Mouse (Mus musculus) limb, embryonic 14.5 days (tissue): ENCODE measurements around the gene Ccdc63. TPM values are rescaled to one million over a fixed set of nuclear protein-coding genes. Genes with fewer than 3 reads are reported as not detected.
A peak's percentile ranks its signal among the peaks of the same experiment; 100 is the strongest.

Experiments used
- ATAC-seq: fragments of 200-750 bp; cut with Nextera tagmentation; 2 replicates; pipeline ENCODE4 v1.8.0; 2017; ENCODE audit warnings: low read depth, moderate number of reproducible peaks, moderate TSS enrichment; ENCODE audit not compliant: low FRiP score
- DNase-seq: peaks from one replicate; pipeline ENCODE4 v3.0.0-alpha.2; 2015; ENCODE audit warnings: low spot score
- H3K27ac ChIP-seq: fragments of 300-500 bp; sonication (generic); replicated peaks from 2 replicates; pipeline ENCODE4 v1.5.1; 2014; ENCODE audit warnings: low read depth, mild to moderate bottlenecking, low read length, moderate library complexity, mixed read lengths
- H3K27me3 ChIP-seq: fragments of 300-500 bp; sonication (generic); 2 replicates; pipeline ENCODE4 v1.6.1; 2014; ENCODE audit warnings: low read length, mixed read lengths; ENCODE audit not compliant: control insufficient read depth, insufficient read depth
- H3K36me3 ChIP-seq: fragments of 300-500 bp; sonication (generic); 2 replicates; pipeline ENCODE4 v1.6.1; 2014; ENCODE audit warnings: mild to moderate bottlenecking, low read length, moderate library complexity, mixed read lengths; ENCODE audit not compliant: control insufficient read depth, insufficient read depth
- H3K4me1 ChIP-seq: fragments of 300-500 bp; sonication (generic); 2 replicates; pipeline ENCODE4 v1.6.1; 2014; ENCODE audit warnings: antibody characterized with exemption, low read length, mixed read lengths; ENCODE audit not compliant: control insufficient read depth, insufficient read depth
- H3K4me2 ChIP-seq: fragments of 300-500 bp; sonication (generic); replicated peaks from 2 replicates; pipeline ENCODE4 v1.6.1; 2014; ENCODE audit warnings: low read depth, mild to moderate bottlenecking, low read length, moderate library complexity; ENCODE audit not compliant: severe bottlenecking
- H3K4me3 ChIP-seq: fragments of 300-500 bp; sonication (generic); replicated peaks from 2 replicates; pipeline ENCODE4 v1.5.1; 2014; ENCODE audit warnings: low read length
- H3K9ac ChIP-seq: fragments of 300-500 bp; sonication (generic); 2 replicates; pipeline ENCODE4 v1.6.1; 2014; ENCODE audit warnings: mild to moderate bottlenecking, low read depth, low read length, moderate library complexity; ENCODE audit not compliant: severe bottlenecking
- H3K9me3 ChIP-seq: fragments of 300-500 bp; sonication (generic); 2 replicates; pipeline ENCODE4 v1.6.1; 2016; ENCODE audit warnings: low read length; ENCODE audit not compliant: control insufficient read depth
- POLR2A ChIP-seq: fragments of 200-500 bp; IDR thresholded peaks from 2 replicates; pipeline ENCODE4 v1.8.0; 2012; ENCODE audit warnings: inconsistent platforms, mild to moderate bottlenecking, moderate library complexity, borderline replicate concordance; ENCODE audit not compliant: insufficient read depth, insufficient read length; ENCODE audit errors: extremely low read depth
- WGBS: fragments of 180-500 bp; shearing (Covaris S2); extraction: QIAGEN DNeasy Blood & Tissue Kit; methylation state at CpG from one replicate; pipeline ENCODE4 v1.1.7; 2014; 5-methylcytosine and 5-hydroxymethylcytosine counted together
- polyA plus RNA-seq, 2 experiments: library from polyadenylated mRNA; depleted of rRNA in 1 of 2; stranded (reverse) in 1 of 2; unstranded in 1 of 2; fragments of >200 nt; fragmentation: Nextera tagmentation in 1 of 2; extraction: Ambion mirVana in 1 of 2; gene quantifications; 2 replicates each; pipeline versions ENCODE4 v1.2.1 to v1.2.3; 2012 to 2014

Ccdc63 gene
- polyA plus RNA-seq, 2 experiments: 0.21 TPM; not detected in 1

DNA sequence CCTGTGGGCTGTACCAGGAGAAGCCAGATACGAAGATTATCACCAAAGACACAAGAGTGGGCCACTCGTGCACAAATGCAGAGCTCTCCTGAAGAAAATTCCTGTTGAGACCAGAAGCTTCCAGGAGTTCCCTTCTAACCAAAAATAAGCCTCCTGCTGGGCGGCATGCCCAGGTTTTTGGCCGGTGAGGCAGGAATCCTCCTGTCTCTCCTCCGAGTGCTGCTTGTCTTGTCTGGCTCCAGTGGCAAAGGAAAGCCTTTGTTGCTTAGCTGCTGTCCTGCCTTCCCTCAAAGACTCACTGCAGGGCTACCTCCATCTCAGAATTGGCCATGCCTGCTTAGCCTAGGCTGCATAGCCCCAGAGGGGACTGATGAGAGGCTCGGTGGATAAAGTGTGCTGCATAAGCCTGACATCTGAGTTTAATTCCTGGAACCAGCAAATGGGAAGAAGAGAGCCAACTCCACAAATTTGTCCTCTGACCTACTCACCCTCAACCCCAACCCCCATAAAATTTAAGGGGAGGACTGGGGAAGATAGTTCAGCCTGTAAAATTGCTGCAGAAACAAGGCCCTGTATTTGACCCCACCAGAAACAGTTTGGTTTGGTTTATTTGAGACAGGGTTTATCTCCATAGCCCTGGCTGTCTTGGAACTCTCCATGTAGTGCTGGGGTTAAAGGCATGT, 24.8 kb upstream of the Ccdc63 start:
- 57% methylated on average over 6 of the region's 6 CpGs for WGBS
- TF ChIP-seq POLR2A: no peak
- H3K9ac ChIP-seq: no peak overlapping the region
- DNase-seq (no peak), ATAC-seq (no peak)
- H3K9me3 ChIP-seq: no peaks in the 10 kb centered on the region
- no peak overlapping the region for H3K4me3 ChIP-seq
- H3K4me1 ChIP-seq: peaks cover 31% of the 10 kb centered on the region
- 0 out of 2 replicates have a peak overlapping the region, but pooled peaks have one; percentile 34 for H3K27ac ChIP-seq
- no peak overlapping the region for H3K4me2 ChIP-seq
- no peaks in the 10 kb centered on the region for H3K27me3 ChIP-seq
- peaks cover 92% of the 10 kb centered on the region for H3K36me3 ChIP-seq

DNA sequence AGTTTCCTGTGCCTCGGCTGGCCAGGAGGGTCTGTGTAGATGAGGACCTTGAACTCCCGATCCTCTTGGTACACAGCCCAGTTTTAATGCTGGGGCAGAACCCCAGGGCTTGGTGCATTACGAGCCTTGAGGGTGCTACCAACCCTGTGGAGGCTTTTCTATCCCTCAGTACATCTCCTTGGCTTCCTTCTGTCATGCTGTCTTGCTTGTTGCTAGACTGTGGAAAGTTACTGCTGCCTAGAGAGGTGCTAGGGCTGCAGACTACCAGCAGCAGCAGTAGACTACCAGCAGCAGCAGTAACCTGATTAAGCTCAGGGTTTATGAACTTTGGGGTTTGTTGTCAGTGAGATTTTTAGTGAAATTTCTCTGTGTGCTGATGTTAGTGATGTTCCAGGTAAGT, 23.4 kb upstream of the Ccdc63 start:
- H3K4me3 ChIP-seq: no peak overlapping the region
- 65% methylated on average over 3 of the region's 3 CpGs for WGBS
- H3K27me3 ChIP-seq: no peaks in the 10 kb centered on the region

DNA sequence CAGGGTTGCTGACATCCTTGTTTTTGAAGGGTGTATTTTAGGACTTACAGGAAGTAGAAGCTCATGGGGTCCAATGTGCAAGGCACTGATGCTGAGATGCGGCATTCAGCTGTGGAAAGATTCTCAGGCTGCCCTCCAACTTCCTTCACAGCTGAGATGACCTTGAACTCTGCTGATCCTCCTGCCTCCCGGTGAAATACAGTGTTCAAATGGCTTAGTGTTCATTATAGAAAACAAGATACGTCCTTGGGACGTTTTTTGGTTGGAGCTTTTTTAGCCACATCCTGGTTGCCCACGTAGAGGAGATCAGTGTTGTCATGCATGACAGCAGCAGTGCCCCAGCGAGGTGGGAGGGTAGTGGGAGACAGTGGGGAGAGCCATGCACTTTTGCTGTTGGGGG, 22.6 kb upstream of the Ccdc63 start:
- Histone ChIP-seq H3K4me1 (peaks cover 42% of the 10 kb centered on the region), H3K9me3 (no peaks in the 10 kb centered on the region), H3K9ac (no peak overlapping the region), H3K27me3 (no peaks in the 10 kb centered on the region), H3K4me2 (0 out of 2 replicates have a peak overlapping the region, but pooled peaks have one; percentile 1), H3K4me3 (no peak overlapping the region), H3K27ac (no peak overlapping the region), H3K36me3 (peaks cover 77% of the 10 kb centered on the region)
- 69% methylated on average over 6 of the region's 6 CpGs for WGBS
- ATAC-seq (no peak), DNase-seq (no peak)
- no peak for TF ChIP-seq POLR2A

More for the DNA sequence above, 23.4 kb upstream of the Ccdc63 start:
- TF ChIP-seq POLR2A: no peak
- DNase-seq: no peak
- Histone ChIP-seq H3K36me3 (peaks cover 84% of the 10 kb centered on the region), H3K4me2 (no peak overlapping the region), H3K27ac (no peak overlapping the region), H3K4me1 (peaks cover 42% of the 10 kb centered on the region), H3K9ac (no peak overlapping the region), H3K9me3 (no peaks in the 10 kb centered on the region)
- ATAC-seq: no peak

DNA sequence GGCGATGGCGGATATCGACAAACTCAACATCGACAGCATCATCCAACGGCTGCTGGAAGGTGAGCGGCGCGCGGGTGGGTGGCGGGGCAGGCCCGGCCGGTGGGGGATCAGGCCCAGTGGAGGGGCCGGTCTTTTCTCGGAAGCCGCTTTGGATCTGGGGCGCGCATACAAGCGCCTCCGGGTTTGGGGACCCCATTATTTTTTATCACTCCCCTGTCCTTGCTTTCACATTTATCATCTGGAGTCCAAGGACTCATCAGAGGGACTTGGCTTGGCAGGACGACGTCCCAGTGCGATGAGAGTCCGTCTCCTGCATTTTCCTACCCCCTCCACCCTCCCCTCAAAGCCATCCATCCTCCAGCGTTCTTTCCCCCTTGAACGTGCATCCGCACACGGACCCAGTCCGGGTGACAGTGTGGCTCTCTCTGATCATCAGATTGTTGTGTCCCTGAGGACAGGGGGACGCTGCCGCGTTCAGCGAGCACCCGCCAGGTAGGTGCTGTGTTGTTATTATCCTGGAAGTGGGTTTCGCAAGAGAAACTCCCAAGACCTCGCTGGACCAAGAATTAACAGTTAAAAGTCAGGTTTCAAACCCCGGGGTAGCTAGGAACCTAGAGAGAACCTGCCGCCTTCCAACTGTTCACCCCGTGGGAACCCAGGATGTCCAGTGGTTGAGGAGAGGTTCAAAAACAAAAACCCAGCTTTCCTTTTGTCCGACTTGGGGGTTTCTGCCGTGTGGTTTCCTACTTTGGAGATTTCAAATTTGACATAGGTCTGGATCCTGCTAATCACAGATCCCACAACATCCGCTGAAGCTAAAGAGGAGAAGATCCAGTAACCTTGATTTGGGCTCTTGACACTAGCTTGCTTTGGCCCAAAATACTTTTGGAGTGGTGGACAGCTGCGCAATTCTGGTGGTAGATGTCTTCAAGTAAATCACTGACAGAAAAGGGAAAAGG, 18.2 kb upstream of the Ccdc63 start:
- H3K4me1 ChIP-seq: peaks cover 44% of the 10 kb centered on the region
- DNase-seq: no peak
- H3K27ac ChIP-seq: peak overlapping the region; percentile 79
- no peaks in the 10 kb centered on the region for H3K9me3 ChIP-seq
- TF ChIP-seq POLR2A: no peak
- peaks cover 35% of the 10 kb centered on the region for H3K36me3 ChIP-seq
- H3K4me3 ChIP-seq: peak overlapping the region; percentile 84
- peak overlapping the region; percentile 95 for H3K9ac ChIP-seq
- WGBS: 3% methylated on average over 39 of the region's 42 CpGs
- H3K27me3 ChIP-seq: no peaks in the 10 kb centered on the region
- H3K4me2 ChIP-seq: peak overlapping the region; percentile 61
- 0 out of 2 replicates have a peak, but pooled peaks have one; percentile 17 for ATAC-seq

DNA sequence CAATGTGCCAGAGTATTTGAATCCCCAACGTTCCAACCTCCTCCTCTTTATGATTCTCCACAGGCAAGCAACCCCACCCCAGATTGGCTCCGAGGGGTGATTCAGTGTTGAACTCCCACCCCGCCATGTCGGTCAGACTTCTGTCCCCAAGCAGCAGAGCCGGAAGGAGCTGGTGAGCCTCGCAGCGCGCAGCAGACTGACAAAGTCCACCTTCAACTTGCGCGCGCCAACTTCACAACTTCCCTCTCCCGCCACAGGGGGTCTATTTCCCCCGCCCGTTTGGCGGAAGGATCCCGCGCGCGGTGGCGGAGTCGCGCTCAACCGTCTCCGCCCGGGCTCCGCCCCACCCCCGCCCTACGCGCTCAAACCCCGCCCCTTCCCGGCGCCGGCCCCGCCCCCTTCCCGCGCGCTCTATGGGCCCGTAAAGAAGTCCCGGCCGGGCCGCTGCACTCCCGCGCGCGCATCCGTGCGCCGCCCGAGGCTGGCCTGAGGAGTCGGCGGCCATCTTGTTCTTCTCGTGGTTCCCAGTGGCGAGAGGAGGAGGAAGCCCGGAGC, 17.3 kb upstream of the Ccdc63 start, which contains the start of gene Ppp1cc:
TSS of gene Ppp1cc (plus strand) at position 452 of the 555 bp plus-strand sequence.
- Histone ChIP-seq H3K4me1 (peaks cover 38% of the 10 kb centered on the region), H3K36me3 (peaks cover 26% of the 10 kb centered on the region), H3K27me3 (no peaks in the 10 kb centered on the region), H3K4me3 (peak within 1 kb of the TSS; percentile 84), H3K9ac (peak within 1 kb of the TSS; percentile 95), H3K9me3 (no peaks in the 10 kb centered on the region), H3K4me2 (peak within 1 kb of the TSS; percentile 62), H3K27ac (peak within 1 kb of the TSS; percentile 79)
- DNase-seq: peak; percentile 93
- WGBS: 0% methylated on average over 19 of the region's 54 CpGs
- peak; percentile 95 for ATAC-seq
- peak; percentile 85; the same call in 1 of the 2 replicates for TF ChIP-seq POLR2A
